Mouse (Mus musculus): ENCODE measurements around the gene Ptrh1.

Ptrh1 gene

GRCm38 (mm10) chr2:32775359-32776074 is at the start of gene Ptrh1, which contains the start of gene Ttc16:
Ptrh1 (plus strand) TSS chr2:32775786.
Ttc16 (minus strand) TSS chr2:32775633.
- DNase-seq (ENCODE audit: low spot score in 2 of 2): peak; percentile 94 to 97

GRCm38 (mm10) chr2:32727435-32727834 is 48.2 kb upstream of the Ptrh1 start:
- peak; percentile 85 to 87 for DNase-seq (ENCODE audit: low spot score in 2 of 2)

GRCm38 (mm10) chr2:32728463-32728862 is 47.1 kb upstream of the Ptrh1 start:
- DNase-seq (ENCODE audit: low spot score in 2 of 2): no peak

- DNase-seq (ENCODE audit: low spot score in 2 of 2): no peak
Observed at GRCm38 (mm10) chr2:32729547-32729946, 46.0 kb upstream of the Ptrh1 start.

GRCm38 (mm10) chr2:32730854-32731253 is 44.7 kb upstream of the Ptrh1 start:
- DNase-seq (ENCODE audit: low spot score in 2 of 2): no peak

- DNase-seq (ENCODE audit: low spot score in 2 of 2): no peak
Observed at GRCm38 (mm10) chr2:32731911-32732310, 43.7 kb upstream of the Ptrh1 start.

GRCm38 (mm10) chr2:32732695-32733094 is 42.9 kb upstream of the Ptrh1 start:
- DNase-seq (ENCODE audit: low spot score in 2 of 2): no peak

- DNase-seq (ENCODE audit: low spot score in 2 of 2): no peak
Observed at GRCm38 (mm10) chr2:32734480-32734879, 41.1 kb upstream of the Ptrh1 start.

- no peak for DNase-seq (ENCODE audit: low spot score in 2 of 2)
Observed at GRCm38 (mm10) chr2:32734933-32735332, 40.7 kb upstream of the Ptrh1 start.

- DNase-seq (ENCODE audit: low spot score in 2 of 2): no peak
Observed at GRCm38 (mm10) chr2:32736306-32736829, 39.2 kb upstream of the Ptrh1 start.

- DNase-seq (ENCODE audit: low spot score in 2 of 2): no peak
Observed at GRCm38 (mm10) chr2:32737008-32737407, 38.6 kb upstream of the Ptrh1 start.

GRCm38 (mm10) chr2:32739311-32739710 is 36.3 kb upstream of the Ptrh1 start:
- DNase-seq (ENCODE audit: low spot score in 2 of 2): no peak

- DNase-seq (ENCODE audit: low spot score in 2 of 2): no peak
Observed at GRCm38 (mm10) chr2:32740916-32741272, 34.7 kb upstream of the Ptrh1 start, which contains the start of gene 6330409D20Rik. 6330409D20Rik (minus strand) TSS chr2:32741016.

GRCm38 (mm10) chr2:32741273-32742172 is 34.1 kb upstream of the Ptrh1 start:
- peak in 1 of 2 experiments; percentile 66 for DNase-seq (ENCODE audit: low spot score in 2 of 2)

GRCm38 (mm10) chr2:32742173-32742531 is 33.4 kb upstream of the Ptrh1 start:
- peak; percentile 77 to 85 for DNase-seq (ENCODE audit: low spot score in 2 of 2)

- no peak for DNase-seq (ENCODE audit: low spot score in 2 of 2)
Observed at GRCm38 (mm10) chr2:32744272-32744982, 31.2 kb upstream of the Ptrh1 start.

GRCm38 (mm10) chr2:32749082-32749481 is 26.5 kb upstream of the Ptrh1 start:
- DNase-seq (ENCODE audit: low spot score in 2 of 2): no peak

GRCm38 (mm10) chr2:32750199-32750598 is 25.4 kb upstream of the Ptrh1 start:
- no peak for DNase-seq (ENCODE audit: low spot score in 2 of 2)

- DNase-seq (ENCODE audit: low spot score in 2 of 2): no peak
Observed at GRCm38 (mm10) chr2:32750887-32751664, 24.5 kb upstream of the Ptrh1 start.

GRCm38 (mm10) chr2:32751665-32752033 is 23.9 kb upstream of the Ptrh1 start:
- DNase-seq (ENCODE audit: low spot score in 2 of 2): no peak

- DNase-seq (ENCODE audit: low spot score in 2 of 2): no peak
Observed at GRCm38 (mm10) chr2:32752181-32752580, 23.4 kb upstream of the Ptrh1 start.

Data from frontal cortex, postnatal 10 days (tissue).